Mouse (Mus musculus): ENCODE data around the gene Hnrnpd.

Hnrnpd gene

GRCm38 (mm10) chr5:99978699-99979442 is at the start of gene Hnrnpd, which contains the start of gene 4930524J08Rik:
Gene Hnrnpd (minus strand): TSS chr5:99978938.
Gene 4930524J08Rik (plus strand): TSS chr5:99979061.
- DNase-seq (ENCODE audit: low spot score): peak; percentile 69

- DNase-seq (ENCODE audit: low spot score): no peak
These were observed 46.1 kb upstream of the Hnrnpd start for GRCm38 (mm10) chr5:100024868-100025267.

DNA sequence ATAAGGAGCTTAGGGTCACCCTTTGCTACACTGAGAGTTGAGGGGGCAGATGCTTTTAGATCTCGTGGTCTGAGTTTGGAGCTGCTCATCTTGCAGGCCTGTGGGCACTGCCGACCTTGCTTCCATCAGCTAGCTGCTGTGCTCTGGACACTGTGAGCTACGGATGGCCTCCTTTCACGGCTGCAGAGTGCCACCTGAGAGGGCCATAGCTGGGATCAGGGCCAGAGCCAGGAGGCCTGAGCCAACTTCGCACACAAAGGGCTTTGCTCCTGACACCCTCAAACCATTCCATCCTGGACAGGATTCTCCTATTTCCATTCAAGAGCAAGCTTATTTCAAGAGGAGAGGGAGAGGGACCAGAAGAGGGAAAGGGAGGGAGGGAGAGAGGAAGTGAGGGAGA is 45.7 kb upstream of the Hnrnpd start:
- no peak for DNase-seq (ENCODE audit: low spot score)

GRCm38 (mm10) chr5:100020089-100020488 is 41.4 kb upstream of the Hnrnpd start:
- DNase-seq (ENCODE audit: low spot score): no peak

GRCm38 (mm10) chr5:100012599-100012998 is 33.9 kb upstream of the Hnrnpd start:
- DNase-seq (ENCODE audit: low spot score): no peak

DNA sequence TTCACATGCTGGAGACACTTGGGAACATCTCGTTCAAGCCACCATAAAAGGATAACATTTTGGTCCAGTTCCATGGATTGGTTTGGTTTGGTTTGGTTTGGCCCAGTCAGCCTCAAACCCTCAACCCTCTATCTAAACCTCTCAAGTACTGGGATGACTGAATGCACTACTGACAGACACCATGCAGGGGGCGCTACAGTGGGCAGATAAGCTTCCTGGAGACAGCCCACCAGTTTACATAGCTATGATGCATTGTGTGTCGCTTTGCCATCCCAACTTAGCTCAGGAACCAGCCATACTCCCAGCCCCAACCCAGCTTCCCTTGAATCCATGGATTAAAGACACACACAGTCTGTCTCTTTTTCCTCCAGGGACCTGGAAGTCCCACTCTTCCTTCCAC is 29.7 kb upstream of the Hnrnpd start:
- DNase-seq (ENCODE audit: low spot score): no peak

- no peak for DNase-seq (ENCODE audit: low spot score)
These were observed 28.3 kb upstream of the Hnrnpd start for GRCm38 (mm10) chr5:100007040-100007375.

- no peak for DNase-seq (ENCODE audit: low spot score)
These were observed 27.7 kb upstream of the Hnrnpd start for GRCm38 (mm10) chr5:100006324-100007039.

DNA sequence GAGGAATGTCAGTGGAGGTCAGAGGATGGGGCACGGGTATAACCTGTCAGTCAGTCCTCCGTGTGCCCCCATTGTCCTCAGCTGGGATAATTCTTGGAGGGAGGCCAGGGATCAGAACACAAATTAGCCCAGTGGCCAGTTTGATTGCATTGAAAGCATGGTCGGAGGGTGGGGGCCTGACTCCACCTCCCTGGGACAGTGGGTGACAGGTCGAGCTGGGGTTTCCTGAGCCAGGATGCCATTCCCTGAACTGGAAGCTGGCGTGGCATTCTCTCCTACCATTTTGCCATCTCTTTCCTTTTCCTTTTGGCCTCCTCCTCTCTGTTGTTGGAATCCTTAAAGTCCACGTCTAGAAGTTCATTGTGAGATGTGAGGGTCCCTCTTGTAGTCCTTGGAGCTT is 27.2 kb upstream of the Hnrnpd start:
- DNase-seq (ENCODE audit: low spot score): no peak

DNA sequence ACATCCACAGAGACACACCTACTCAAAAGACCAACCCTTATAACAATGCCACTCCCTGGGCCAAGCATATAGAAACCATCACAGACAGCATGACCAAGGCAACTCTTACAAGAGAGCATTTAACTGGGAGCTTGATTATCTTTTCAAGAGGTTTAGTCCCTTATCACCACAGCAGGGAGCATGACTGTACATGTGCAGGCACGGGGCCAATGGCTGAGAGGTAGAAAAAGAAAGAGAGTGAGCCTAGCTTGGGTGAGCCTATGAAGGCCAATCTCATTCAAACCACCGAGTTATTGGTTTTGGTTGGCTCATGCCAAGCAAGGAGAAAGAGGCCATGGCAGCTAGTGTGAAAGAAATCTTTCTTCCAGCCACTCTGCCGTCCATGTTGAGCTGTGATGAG is 26.7 kb upstream of the Hnrnpd start:
- DNase-seq (ENCODE audit: low spot score): no peak

DNA sequence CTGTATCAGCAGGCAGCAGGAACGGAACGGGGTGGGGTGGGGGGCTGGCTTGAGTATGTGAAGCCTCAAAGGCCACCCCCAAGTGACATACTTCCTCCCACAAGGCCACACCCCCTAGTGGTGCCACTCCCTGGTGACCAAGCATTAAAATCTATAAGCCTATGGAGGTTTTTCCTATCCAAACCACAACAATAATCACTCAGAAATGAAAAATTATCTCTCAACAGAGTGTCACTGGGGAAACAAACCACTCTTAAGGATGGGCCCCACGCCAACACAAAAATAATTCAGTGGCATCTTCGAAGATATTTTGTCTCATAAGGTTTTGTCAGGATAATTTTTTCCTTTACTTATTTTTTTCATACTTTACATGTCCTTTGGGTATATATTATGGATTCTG is 25.2 kb upstream of the Hnrnpd start:
- no peak for DNase-seq (ENCODE audit: low spot score)

GRCm38 (mm10) chr5:100000500-100000899 is 21.8 kb upstream of the Hnrnpd start:
- no peak for DNase-seq (ENCODE audit: low spot score)

DNA sequence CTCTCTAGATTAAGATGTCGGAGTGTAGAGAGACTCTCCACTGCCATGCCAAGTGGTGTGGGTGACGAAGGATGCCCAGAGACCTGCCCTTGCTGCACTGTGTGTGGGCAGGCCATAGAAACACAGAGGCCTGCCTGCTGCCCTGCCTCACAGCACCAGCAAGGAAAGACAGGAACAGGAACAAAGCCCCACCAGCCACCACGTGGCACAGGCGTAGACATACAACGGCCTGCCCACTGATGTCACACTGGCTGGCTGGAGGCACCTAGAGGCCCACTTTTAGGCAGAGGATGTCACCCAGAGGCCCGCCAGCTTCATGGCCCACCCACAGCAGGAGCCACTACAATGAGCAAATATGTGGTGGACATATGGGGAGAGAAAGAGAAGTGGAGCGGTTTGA is 21.3 kb upstream of the Hnrnpd start:
- no peak for DNase-seq (ENCODE audit: low spot score)

GRCm38 (mm10) chr5:99994680-99995079 is 15.9 kb upstream of the Hnrnpd start:
- no peak for DNase-seq (ENCODE audit: low spot score)

DNA sequence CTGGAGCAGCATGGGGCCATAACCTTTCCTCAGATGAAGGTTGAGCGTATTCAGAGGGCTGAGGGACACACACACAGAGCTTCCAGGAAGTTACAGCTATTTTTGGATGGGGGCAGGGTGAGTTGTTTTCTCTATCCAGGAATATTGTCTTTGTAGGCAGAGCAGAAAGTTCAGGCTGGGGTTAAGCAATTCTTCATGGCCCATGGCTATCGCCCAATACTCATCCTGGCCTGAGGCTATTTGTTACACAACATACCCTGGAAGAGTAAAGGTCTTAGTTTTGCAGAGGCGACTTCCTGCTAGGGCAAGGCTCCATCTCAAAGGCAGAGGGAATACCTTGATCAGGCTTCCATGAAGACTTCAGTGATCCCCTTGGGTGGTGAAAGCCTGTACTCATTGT is 15.4 kb upstream of the Hnrnpd start:
- no peak for DNase-seq (ENCODE audit: low spot score)

DNA sequence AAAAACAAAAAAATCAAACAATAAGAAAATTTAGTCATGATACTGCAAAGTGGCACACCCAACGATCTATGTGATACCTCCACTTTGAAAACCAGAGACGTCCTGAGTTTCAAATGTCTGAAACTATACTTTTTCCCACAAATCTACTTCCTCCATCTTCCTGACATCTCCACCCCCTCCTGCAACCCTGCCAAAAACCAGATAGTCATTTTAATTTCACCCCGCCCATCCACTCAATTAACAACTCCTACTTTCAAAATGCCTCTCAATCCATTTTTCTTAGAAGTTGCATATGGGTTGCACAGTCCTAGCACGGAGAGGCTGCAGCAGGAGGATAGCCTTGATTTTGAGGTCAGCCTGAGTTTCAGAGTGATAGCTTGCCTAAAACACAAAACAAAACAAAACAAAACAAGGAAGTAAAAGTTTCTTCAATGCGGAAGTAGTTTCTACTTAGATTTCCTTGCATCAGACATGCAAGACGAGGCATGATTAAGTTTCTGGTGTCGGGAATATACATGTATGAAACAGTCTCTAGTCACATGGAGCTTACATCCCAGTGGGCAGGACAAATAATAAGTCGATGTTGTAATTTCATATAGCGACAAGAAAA is 4.8 kb upstream of the Hnrnpd start:
- DNase-seq (ENCODE audit: low spot score): no peak

- DNase-seq (ENCODE audit: low spot score): peak; percentile 49
These were observed 1.0 kb downstream of the Hnrnpd start for GRCm38 (mm10) chr5:99977516-99978301.

- no peak for DNase-seq (ENCODE audit: low spot score)
These were observed 2.3 kb downstream of the Hnrnpd start for GRCm38 (mm10) chr5:99976334-99976955.

DNA sequence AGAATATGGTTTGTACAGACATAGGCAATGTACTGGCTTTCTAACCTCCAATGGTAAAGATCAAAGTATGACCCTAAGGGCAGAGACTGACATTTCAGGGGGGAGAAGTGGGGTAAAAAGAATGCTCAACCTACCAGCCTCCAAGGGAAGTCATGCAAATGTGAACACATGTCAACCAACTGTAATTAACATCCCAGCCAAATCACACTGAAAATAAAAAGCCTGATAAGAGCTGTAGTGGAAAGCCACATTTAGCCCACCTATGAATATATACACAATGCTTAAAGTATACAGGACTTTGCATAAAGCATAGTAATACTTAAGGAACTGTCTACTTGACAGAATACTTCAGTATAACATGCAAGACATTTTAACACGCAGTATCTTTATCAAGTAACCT is 3.0 kb downstream of the Hnrnpd start:
- DNase-seq (ENCODE audit: low spot score): no peak

DNA sequence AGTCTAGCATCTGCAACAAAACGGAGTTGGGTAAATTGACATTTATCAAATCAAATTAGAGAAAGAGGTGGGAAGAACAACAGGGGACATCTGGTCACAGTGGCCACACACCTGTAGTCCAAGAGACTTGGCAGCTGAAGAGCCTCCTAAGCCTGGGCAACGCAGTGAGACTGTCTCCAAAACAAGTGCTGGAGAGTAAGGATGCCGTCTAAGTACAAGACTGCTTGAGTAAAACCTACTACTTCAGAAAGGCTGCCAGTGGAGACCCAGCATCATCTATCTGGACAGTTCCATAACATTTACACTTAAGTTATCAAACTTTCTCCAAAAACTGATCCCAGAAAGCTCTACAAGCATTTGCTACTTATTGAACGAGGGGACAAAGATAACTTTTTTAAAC is 3.7 kb downstream of the Hnrnpd start:
- DNase-seq (ENCODE audit: low spot score): no peak

DNA sequence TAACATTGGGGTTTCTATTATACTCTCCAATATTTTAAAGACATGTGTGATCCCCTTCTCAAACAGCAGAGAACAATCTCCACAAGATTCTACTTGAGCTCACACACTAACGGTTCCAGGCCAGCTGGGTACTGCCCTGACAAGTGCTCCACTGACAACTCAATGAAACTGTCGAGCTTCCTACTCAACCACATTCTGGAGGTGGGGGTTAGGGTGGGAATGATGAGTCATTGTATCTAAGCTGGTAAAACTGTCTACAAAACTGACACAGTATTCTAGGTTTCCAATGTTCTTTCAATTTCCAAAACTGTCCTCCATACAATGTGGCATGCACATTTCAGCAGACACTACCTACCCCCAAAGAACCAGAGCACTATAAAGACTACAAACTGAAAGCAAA is 4.8 kb downstream of the Hnrnpd start:
- no peak for DNase-seq (ENCODE audit: low spot score)

DNA sequence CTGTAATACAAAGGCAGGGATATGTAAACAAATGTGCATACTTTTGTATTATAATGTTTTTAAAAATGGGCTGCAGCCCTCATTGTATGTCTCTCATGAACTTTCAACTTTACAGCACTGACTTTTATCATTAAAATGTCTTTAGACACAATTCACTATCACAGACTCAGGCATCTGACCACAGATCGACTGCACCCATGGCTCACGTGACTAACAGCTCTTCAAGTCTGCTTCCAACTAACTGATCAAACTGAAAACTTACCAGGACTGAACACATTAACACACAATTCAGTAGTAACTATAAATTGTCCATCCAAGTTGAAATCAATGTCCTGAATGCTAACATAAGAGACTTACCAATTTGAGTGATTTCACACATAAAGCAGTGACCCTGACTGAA is 18.8 kb downstream of the Hnrnpd start:
- no peak for DNase-seq (ENCODE audit: low spot score)
